Mouse (Mus musculus): ENCODE results near the gene Fut2.

GRCm38 (mm10) chr7:45678513-45678912 is 12.3 kb upstream of the Fut2 start:
- TF ChIP-seq EP300 (IDR thresholded peaks at IDR 0.05; ENCODE audit: low read length): no peak
- no peak for TF ChIP-seq MAX (IDR thresholded peaks at IDR 0.05; ENCODE audit: low read length)
- TF ChIP-seq RAD21 (IDR thresholded peaks at IDR 0.05; ENCODE audit: low read depth, low read length): no peak
- no peak for TF ChIP-seq CTCF (conservative IDR thresholded peaks at IDR 0.05 in 1 of 2, IDR thresholded peaks at IDR 0.05 in 1 of 2; ENCODE audit: low read depth in 2 of 2, low read length in 2 of 2)
- no peak for TF ChIP-seq POLR2A (IDR thresholded peaks at IDR 0.05; ENCODE audit: low read depth, low read length)
- no peak for TF ChIP-seq ETS1 (conservative IDR thresholded peaks at IDR 0.05; ENCODE audit: low read depth, low read length)
- TF ChIP-seq NELFE (IDR thresholded peaks at IDR 0.05; ENCODE audit: low read depth, low read length): no peak
